Mouse (Mus musculus) heart, postnatal 14 days (tissue): Measurements from ENCODE around the gene Phc3. TPM values are rescaled to one million over a fixed set of nuclear protein-coding genes. Genes with fewer than 3 reads are reported as not detected.

Source experiments
- DNase-seq, 2 experiments: peaks; one replicate each; pipeline ENCODE4 v3.0.0; 2021 to 2022
- intact Hi-C: fragments of 180-260 bp; cut with DNase I; formaldehyde crosslinking; loops from one replicate; pipeline ENCODE4 v1.15.1; 2025
- total RNA-seq, 2 experiments: library from RNA; stranded (reverse); gene quantifications; 2 replicates each; pipeline ENCODE4 v1.2.3; 2021

Gene Phc3
- total RNA-seq, 2 experiments from 2014 or later: 17.4 to 20.7 TPM

GRCm38 (mm10) chr3:30982924-30983536 lies 13.8 kb upstream of the Phc3 start:
- DNase-seq: no peak
- intact Hi-C loops: no loop called here

GRCm38 (mm10) chr3:30981616-30982380 lies 12.6 kb upstream of the Phc3 start:
- DNase-seq: no peak
- intact Hi-C loops: no loop called here

GRCm38 (mm10) chr3:30976991-30977603 lies 7.9 kb upstream of the Phc3 start:
- no peak for DNase-seq
- intact Hi-C loops: no loop called here

- peak; percentile 71 to 83 for DNase-seq
- intact Hi-C loops: loop anchor here (2.0 kb wide), 2 partner anchors 278 to 382 kb away; no protein-coding TSS in a partner anchor
Observed at GRCm38 (mm10) chr3:30975102-30975754, 6.0 kb upstream of the Phc3 start.

- intact Hi-C loops: loop anchor here (10.0 kb wide), 1 partner anchor 174 kb away; the partner anchor contains the start of gene Sec62
- DNase-seq: peak; percentile 55 to 58
Observed at GRCm38 (mm10) chr3:30968531-30969092, 603 bp downstream of the Phc3 start.

GRCm38 (mm10) chr3:30965644-30966043 lies 3.6 kb downstream of the Phc3 start:
- DNase-seq: no peak
- intact Hi-C loops: loop anchor here (10.0 kb wide), 1 partner anchor 171 kb away; the partner anchor contains the start of gene Sec62

- no peak for DNase-seq
- intact Hi-C loops: loop anchor here (10.0 kb wide), 1 partner anchor 169 kb away; the partner anchor contains the start of gene Sec62
Observed at GRCm38 (mm10) chr3:30964216-30964615, 5.0 kb downstream of the Phc3 start.

- intact Hi-C loops: loop anchor here (10.0 kb wide), 1 partner anchor 168 kb away; the partner anchor contains the start of gene Sec62
- DNase-seq: no peak
Observed at GRCm38 (mm10) chr3:30963100-30963499, 6.1 kb downstream of the Phc3 start.

- intact Hi-C loops: loop anchor here (10.0 kb wide), 1 partner anchor 165 kb away; the partner anchor contains the start of gene Sec62
- no peak for DNase-seq
Observed at GRCm38 (mm10) chr3:30959868-30960831, 9.1 kb downstream of the Phc3 start.

- intact Hi-C loops: no loop called here
- no peak for DNase-seq
Observed at GRCm38 (mm10) chr3:30958709-30959108, 10.5 kb downstream of the Phc3 start.

- intact Hi-C loops: no loop called here
- DNase-seq: no peak
Observed at GRCm38 (mm10) chr3:30956327-30956726, 12.9 kb downstream of the Phc3 start.

GRCm38 (mm10) chr3:30952273-30953070 lies 16.7 kb downstream of the Phc3 start:
- no peak for DNase-seq
- intact Hi-C loops: no loop called here

- DNase-seq: no peak
- intact Hi-C loops: no loop called here
Observed at GRCm38 (mm10) chr3:30951652-30952051, 17.6 kb downstream of the Phc3 start.

GRCm38 (mm10) chr3:30934384-30934783 lies 34.8 kb downstream of the Phc3 start:
- intact Hi-C loops: no loop called here
- DNase-seq: no peak

GRCm38 (mm10) chr3:30929828-30930227 lies 39.4 kb downstream of the Phc3 start:
- peak; percentile 15 to 22 for DNase-seq
- intact Hi-C loops: no loop called here

GRCm38 (mm10) chr3:30927664-30928063 lies 41.6 kb downstream of the Phc3 start:
- DNase-seq: no peak
- intact Hi-C loops: no loop called here

- DNase-seq: no peak
- intact Hi-C loops: no loop called here
Observed at GRCm38 (mm10) chr3:30917160-30917559, 52.1 kb downstream of the Phc3 start.

- DNase-seq: no peak
- intact Hi-C loops: no loop called here
Observed at GRCm38 (mm10) chr3:30904658-30905057, 64.6 kb downstream of the Phc3 start.
